Mouse (Mus musculus) bone marrow macrophage, adult 2 months (primary cell): ENCODE results near the gene Safb.

Experiments used
- CTCF ChIP-seq: IDR thresholded peaks from 2 replicates; pipeline ENCODE4 v1.5.1; 2012; ENCODE audit warnings: low read depth, mild to moderate bottlenecking, low read length, moderate library complexity
- POLR2A ChIP-seq: IDR thresholded peaks from 2 replicates; pipeline ENCODE4 v1.6.1; 2012; ENCODE audit warnings: mild to moderate bottlenecking, low read depth, low read length, borderline replicate concordance

GRCm38 (mm10) chr17:56567370-56567769 lies 17.3 kb upstream of the Safb start:
- TF ChIP-seq POLR2A (no peak), CTCF (no peak)
